Mouse (Mus musculus) macrophage (primary cell): ENCODE measurements around the gene U2af1l4. TPM values are rescaled to one million over a fixed set of nuclear protein-coding genes. Genes with fewer than 3 reads are reported as not detected.

ENCODE experiments used
- H3K27ac ChIP-seq: fragments of 350-480 bp; formaldehyde crosslinking; 2 replicates; pipeline ENCODE4 v1.9.0; 2021
- H3K36me3 ChIP-seq: fragments of 350-480 bp; formaldehyde crosslinking; 2 replicates; pipeline ENCODE4 v1.9.0; 2021; ENCODE audit errors: inconsistent target
- H3K4me3 ChIP-seq: fragments of 350-480 bp; formaldehyde crosslinking; 2 replicates; pipeline ENCODE4 v1.9.0; 2021; ENCODE audit errors: inconsistent target
- H3K79me2 ChIP-seq: fragments of 350-480 bp; formaldehyde crosslinking; 2 replicates; pipeline ENCODE4 v1.9.0; 2021; ENCODE audit errors: inconsistent target
- WGBS: methylation state at CpG from one replicate; pipeline ENCODE4 v1.1.7; 2026; ENCODE audit warnings: inconsistent platforms; ENCODE audit not compliant: missing documents; 5-methylcytosine and 5-hydroxymethylcytosine counted together
- polyA plus RNA-seq: library from polyadenylated mRNA; stranded (reverse); fragments of 250-400 nt; gene quantifications from 3 replicates; pipeline ENCODE4 v1.2.4, GENCODE M21; 2018; ENCODE audit warnings: inconsistent platforms

The U2af1l4 gene
- polyA plus RNA-seq, 1 experiment from 2014 or later, result 79.9 TPM

DNA sequence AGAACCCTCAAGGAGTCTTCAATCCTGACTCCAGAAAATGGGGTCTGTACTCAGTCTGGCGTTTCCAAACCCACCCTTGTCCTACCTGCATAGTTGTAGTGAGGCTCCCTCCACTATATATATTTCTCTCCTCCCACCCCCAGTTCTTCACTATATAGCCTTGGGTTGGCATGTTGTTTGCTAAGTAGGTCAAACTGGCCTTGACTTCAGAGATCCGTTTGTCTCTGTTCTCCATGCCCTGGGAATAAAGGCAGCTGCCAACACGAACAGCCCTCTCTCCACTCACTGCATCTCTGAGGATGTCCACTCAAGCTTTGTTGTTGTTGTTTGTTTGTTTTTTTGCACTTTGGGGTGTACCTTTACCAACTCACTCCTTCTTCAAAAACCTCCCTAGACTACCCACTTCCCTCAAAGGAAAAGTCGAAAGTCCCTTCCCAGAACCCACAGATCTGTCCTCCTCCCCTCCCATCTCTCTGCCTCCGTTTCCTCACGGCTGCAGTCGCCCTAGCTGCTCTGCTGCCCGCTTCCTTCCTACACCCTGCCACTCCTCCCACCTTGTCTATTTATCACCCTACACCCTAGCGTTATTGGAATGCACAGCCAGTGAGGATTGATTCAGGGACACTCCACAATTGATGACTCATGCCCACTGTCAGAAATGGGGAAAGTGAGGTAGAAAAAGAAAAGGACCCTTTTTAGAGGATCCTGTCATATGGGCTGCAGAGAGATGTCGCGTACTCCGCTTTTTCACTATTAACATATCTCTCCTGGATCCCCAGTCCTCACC is 4.3 kb upstream of the U2af1l4 start:
- Histone ChIP-seq H3K79me2 (peaks cover 41% of the 10 kb centered on the region), H3K27ac (peak overlapping the region; percentile 61), H3K36me3 (peaks cover 29% of the 10 kb centered on the region; the same call in 1 of the 2 replicates), H3K4me3 (peak overlapping the region; percentile 89)
- 7% methylated on average over 11 of the region's 12 CpGs for WGBS

DNA sequence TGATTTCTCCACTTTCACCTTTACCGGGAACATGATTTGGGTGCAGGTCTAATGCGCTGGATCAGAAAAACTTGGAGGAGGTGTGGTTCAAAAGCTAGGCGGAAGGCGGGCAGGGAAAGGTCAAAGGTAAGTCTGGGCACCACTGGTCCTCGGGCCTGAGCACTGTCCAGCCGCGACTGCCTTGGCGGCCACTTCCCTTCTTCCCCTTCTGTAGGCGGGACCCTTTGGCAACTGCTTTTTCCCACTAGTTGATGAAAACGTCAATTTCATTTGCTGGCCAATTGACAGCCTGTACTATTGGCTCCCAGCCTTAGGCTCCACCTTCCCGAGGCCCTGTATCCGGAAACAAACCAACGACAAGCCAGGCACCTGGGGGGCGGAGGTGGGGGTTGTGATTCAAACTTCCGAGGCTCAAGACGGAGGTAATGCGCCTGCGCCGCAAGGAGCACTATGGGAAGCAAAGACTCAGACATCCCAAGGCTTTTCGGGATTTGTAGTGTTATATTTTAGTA is 3.6 kb upstream of the U2af1l4 start, which contains the start of gene Lin37:
Gene Lin37 (minus strand): TSS at position 396 of the 512 bp plus-strand sequence.
- peak within 1 kb of the TSS; percentile 61 for H3K27ac ChIP-seq
- H3K4me3 ChIP-seq, result peak within 1 kb of the TSS; percentile 89
- peaks cover 41% of the 10 kb centered on the region for H3K79me2 ChIP-seq
- WGBS, result under 1% methylated on average over 19 of the region's 20 CpGs
- peaks cover 29% of the 10 kb centered on the region; the same call in 1 of the 2 replicates for H3K36me3 ChIP-seq

DNA sequence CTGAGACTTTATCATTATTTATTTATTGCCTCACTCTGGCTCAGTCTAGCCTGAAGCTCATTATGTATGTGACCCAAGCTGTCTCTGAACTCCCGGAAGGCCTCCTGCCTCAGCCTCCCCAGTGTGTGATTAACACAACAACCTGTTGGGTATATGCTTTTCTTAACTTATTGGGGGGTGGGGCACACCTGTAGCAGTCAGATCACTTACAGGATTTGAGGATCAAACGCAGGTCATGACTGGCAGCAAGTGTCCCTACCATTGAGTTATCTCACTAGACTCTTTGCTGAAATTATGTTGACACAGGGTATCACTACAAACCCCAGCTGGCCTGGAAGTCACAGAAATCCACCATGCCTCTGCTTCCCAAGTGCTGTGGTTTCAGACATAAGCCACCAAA is 2.8 kb upstream of the U2af1l4 start:
- WGBS, result 92% methylated on average over 2 of the region's 2 CpGs
- Histone ChIP-seq H3K79me2 (peaks cover 41% of the 10 kb centered on the region), H3K4me3 (no peak overlapping the region), H3K36me3 (peaks cover 29% of the 10 kb centered on the region; the same call in 1 of the 2 replicates), H3K27ac (no peak overlapping the region)

DNA sequence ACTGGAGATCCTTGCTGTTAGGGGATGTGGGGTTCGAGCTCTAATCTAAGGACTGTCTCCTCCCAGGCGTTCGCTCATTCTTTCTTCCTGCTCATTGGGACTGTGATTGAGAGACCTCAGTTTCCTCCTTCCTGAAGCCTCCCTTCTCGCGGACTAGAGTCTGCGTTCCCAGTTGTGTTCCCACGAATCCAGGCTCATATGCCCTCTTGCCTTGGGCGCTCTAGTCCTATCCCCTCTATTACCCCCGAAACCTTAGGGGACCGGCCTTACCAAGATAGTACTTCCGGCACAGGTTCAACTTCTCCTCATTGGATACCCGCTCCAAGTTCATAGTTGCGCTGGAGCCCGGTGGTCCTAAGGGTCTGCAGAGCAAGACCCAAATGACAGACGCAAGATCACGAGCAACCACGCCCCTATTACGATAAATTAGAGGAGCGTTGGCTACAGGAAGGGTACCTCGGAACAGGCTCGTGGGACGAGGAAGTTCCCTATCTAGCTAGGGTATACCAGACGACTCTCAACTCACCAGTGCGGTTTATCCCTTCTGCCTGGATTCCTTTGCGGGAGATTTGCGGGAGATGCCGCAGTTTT is 480 bp upstream of the U2af1l4 start:
- H3K79me2 ChIP-seq, result peaks cover 41% of the 10 kb centered on the region
- H3K36me3 ChIP-seq, result peaks cover 23% of the 10 kb centered on the region; the same call in 1 of the 2 replicates
- peak overlapping the region; percentile 87 for H3K27ac ChIP-seq
- peak overlapping the region; percentile 99 for H3K4me3 ChIP-seq
- under 1% methylated on average over 27 of the region's 27 CpGs for WGBS

DNA sequence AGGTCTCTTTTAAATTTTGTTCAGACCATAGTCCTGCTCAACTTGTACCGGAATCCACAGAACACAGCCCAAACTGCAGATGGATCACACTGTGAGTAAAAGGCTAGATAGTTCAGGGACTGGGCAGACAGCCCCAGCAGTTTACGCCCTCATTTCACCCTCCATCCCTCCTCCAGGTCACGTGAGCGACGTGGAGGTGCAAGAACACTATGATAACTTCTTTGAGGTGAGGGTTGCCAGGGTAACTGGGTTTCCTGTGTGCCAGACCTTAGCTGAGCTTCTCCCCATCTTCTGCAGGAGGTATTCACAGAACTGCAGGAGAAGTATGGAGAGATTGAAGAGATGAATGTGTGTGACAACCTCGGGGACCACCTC is 792 bp downstream of the U2af1l4 start:
- peak overlapping the region; percentile 87 for H3K27ac ChIP-seq
- 43% methylated on average over 6 of the region's 6 CpGs for WGBS
- peaks cover 28% of the 10 kb centered on the region for H3K79me2 ChIP-seq
- peak overlapping the region; percentile 99 for H3K4me3 ChIP-seq
- peaks cover 32% of the 10 kb centered on the region; the same call in 1 of the 2 replicates for H3K36me3 ChIP-seq

DNA sequence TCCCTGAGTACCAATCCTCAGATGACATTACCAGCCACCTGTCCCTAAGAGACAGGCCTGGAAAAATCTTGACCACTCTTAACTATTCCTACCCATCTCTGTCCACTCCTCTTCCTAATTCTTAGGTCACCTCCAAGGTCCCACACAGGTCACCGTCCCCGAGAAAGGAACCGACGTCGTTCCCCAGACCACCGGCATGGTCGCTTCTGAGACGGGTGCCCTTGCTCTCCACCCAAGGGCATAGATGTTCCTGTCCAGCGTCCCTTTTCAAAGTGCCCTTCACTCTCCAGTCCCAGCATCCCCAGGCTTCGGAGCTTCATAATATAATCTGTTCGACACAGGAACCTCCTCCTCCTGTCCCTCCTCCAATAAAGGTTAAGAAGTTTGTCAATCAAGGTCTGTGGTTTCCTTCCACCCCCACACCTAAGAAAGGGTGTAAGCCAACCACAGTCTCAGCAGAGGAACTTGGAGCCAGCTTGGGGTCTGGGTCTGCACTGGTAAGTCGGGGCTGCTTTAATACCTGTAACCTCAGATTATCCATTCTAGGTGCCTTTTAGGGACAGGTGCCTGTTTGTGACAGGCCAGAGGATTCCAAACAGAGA is 2.0 kb downstream of the U2af1l4 start, which contains the start of gene Igflr1:
Gene Igflr1 (plus strand): TSS at position 458 of the 602 bp plus-strand sequence.
- Histone ChIP-seq H3K79me2 (peaks cover 25% of the 10 kb centered on the region), H3K4me3 (no peak within 1 kb of the TSS), H3K27ac (no peak within 1 kb of the TSS), H3K36me3 (peaks cover 44% of the 10 kb centered on the region)
- WGBS, result 96% methylated on average over 12 of the region's 12 CpGs

DNA sequence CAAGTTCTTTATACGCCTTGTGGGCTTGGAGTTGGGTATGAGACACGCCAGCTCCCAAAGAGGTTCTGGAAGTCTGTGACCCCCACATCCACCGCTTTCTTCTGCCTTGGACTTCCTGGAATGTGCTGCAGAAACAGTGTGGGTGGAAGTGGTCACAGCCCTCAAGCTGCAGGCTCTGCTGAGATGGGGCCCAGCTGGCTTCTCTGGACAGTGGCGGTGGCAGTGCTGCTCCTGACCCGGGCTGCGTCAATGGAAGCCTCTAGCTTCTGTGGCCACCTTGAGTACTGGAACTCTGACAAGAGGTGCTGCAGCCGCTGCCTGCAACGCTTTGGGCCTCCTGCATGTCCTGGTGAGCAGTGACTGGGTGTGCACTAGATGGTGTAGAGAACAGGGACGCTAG is 2.9 kb downstream of the U2af1l4 start:
- no peak overlapping the region for H3K4me3 ChIP-seq
- peaks cover 54% of the 10 kb centered on the region for H3K36me3 ChIP-seq
- 96% methylated on average over 9 of the region's 9 CpGs for WGBS
- H3K79me2 ChIP-seq, result peaks cover 19% of the 10 kb centered on the region
- no peak overlapping the region for H3K27ac ChIP-seq

DNA sequence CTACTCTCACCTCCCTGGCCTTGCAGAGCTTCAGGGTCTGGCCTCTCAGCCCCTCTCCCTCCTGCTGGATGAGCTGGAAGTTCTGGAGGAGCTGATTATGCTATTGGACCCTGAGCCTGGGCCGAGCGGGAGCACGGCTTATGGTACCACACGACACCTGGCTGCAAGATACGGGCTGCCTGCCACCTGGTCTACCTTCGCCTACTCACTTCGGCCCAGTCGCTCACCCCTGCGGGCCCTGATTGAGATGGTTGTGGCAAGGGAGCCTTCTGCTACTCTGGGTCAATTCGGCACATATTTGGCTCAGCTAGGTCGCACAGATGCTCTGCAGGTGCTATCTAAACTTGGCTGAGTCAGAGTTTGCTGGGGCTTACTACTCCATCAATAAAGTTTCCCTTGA is 4.5 kb downstream of the U2af1l4 start:
- peaks cover 66% of the 10 kb centered on the region for H3K36me3 ChIP-seq
- H3K79me2 ChIP-seq, result peaks cover 4% of the 10 kb centered on the region
- H3K4me3 ChIP-seq, result no peak overlapping the region
- 96% methylated on average over 11 of the region's 11 CpGs for WGBS
- no peak overlapping the region for H3K27ac ChIP-seq

DNA sequence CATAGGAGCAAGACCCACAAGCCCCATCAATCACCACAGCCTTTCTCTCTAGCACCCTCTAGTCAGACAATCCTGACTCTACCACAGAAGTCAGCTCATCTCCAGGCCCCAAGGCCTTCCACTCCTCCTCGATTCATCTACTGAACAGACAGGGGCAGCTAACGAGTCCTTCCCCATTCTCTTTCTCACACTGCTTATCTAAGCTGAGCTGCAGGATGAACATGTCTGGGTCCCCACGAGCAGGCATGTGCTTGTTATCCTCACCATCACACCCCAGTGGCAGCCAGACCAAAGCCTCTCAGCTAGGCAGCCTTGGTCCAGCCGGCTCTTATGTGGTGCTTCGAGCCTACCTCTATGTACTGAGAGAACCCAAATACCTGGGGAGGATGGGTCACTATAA is 9.3 kb downstream of the U2af1l4 start:
- no peaks in the 10 kb centered on the region for H3K79me2 ChIP-seq
- peaks cover 93% of the 10 kb centered on the region for H3K36me3 ChIP-seq
- WGBS, result 90% methylated on average over 5 of the region's 5 CpGs
- H3K4me3 ChIP-seq, result no peak overlapping the region
- H3K27ac ChIP-seq, result no peak overlapping the region

DNA sequence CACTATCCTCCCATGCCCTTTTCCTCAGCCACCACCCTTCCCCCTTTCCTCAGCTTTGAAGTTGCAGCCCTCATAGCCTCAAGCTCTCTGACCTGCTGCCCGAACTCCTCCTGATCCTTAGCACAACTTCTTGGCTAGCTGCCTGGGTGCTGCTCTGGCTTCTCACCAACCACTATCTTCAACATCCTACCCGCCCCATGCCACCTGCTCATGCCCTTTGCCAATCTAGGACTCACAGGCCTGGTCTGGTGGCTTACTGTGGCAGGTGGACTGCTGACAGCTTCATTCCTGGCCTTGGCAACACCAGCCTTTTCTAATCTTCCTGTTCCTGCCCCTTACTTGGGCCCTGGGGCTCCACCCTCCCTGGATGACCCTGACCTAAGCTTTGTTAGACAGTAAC is 9.9 kb downstream of the U2af1l4 start:
- Histone ChIP-seq H3K4me3 (no peak overlapping the region), H3K79me2 (no peaks in the 10 kb centered on the region), H3K36me3 (peaks cover 97% of the 10 kb centered on the region), H3K27ac (no peak overlapping the region)
- WGBS, result 95% methylated on average over 2 of the region's 2 CpGs

DNA sequence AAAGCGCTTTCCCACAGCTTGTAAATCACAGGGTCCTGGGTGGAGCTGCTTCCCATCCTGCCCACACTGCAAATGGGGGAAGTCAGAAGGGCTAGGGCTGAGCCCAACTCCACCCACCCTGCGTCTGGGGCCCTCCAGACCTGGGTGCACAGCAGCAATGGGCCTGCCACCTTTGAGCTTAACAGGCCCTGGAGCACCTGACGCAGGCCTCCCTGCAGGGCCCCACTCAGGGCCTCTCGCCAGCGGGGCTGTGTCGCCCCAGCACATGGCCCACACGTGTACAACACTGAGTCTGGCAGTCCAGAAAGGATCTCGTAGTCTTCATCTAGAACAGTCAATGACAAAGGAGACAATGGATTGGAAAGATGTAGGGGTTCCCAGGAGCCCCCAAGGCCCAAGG is 16.8 kb downstream of the U2af1l4 start:
- peaks cover 2% of the 10 kb centered on the region; the same call in 1 of the 2 replicates for H3K79me2 ChIP-seq
- H3K36me3 ChIP-seq, result peaks cover 79% of the 10 kb centered on the region
- WGBS, result 94% methylated on average over 8 of the region's 8 CpGs
- no peak overlapping the region for H3K27ac ChIP-seq
- no peak overlapping the region for H3K4me3 ChIP-seq

DNA sequence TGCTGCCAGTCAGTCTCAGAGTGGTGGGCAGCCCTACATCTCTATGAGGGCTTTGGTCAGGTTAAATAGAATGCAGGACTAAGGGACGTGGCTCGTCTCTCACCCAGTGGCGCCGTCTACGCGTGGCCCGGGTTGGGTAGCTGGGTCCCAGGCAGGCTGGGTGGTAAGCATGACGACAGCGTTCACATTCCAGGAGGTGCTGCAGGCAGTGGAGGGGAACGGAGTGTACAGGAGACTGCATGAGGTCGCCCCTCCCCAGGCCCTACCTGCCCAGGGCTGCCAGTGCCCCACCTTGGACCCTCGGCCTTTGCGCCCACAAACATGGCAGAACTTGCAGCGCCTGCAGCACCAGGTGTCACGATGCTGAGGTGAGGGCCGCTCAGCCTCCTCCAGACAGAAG is 18.4 kb downstream of the U2af1l4 start:
- Histone ChIP-seq H3K36me3 (peaks cover 78% of the 10 kb centered on the region), H3K4me3 (no peak overlapping the region), H3K79me2 (peaks cover 18% of the 10 kb centered on the region), H3K27ac (no peak overlapping the region)
- WGBS, result 97% methylated on average over 8 of the region's 16 CpGs

DNA sequence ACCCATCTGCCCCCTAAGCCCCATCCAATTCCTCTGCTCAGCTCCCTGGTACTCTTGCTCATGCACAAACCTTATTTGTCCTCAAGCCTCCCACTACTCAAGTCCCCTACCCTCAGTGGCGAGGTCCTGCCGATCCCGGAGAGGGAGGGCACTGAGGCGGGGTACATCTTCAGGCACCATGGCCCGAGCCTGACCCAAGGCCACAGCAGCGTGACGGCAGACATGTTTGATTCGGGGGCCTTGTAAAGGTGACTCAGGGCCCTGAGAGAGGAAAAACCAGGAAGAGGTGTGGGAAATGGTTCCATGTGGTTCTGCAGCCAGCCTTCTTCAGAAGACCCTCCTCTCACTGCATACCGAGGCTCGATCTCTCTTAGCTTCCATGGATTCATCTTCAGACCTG is 21.2 kb downstream of the U2af1l4 start:
- 97% methylated on average over 10 of the region's 10 CpGs for WGBS
- Histone ChIP-seq H3K4me3 (no peak overlapping the region), H3K36me3 (peaks cover 50% of the 10 kb centered on the region), H3K79me2 (peaks cover 35% of the 10 kb centered on the region), H3K27ac (no peak overlapping the region)

DNA sequence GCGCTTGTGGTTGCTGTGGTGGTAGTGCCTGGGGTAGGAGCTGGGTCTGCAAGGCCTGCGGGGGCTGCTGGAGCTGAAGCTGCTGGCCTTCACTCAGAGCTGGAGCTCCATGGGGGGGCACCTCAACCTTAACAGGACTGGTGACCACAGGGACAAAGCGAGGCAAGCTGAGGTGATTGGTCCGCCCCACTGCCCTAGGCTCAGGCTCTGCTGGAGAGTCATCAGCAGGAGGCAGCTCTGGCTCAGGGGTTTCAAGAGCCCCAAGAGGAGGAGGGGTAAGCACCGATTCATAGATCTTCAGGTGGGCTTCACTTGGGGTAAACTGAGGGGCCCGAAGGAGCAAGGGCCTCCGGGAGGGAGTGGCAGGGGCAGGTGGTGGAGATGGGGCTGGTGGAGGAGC is 22.1 kb downstream of the U2af1l4 start:
- H3K79me2 ChIP-seq, result peaks cover 35% of the 10 kb centered on the region
- WGBS, result 98% methylated on average over 6 of the region's 7 CpGs
- H3K36me3 ChIP-seq, result peaks cover 44% of the 10 kb centered on the region
- no peak overlapping the region for H3K4me3 ChIP-seq
- no peak overlapping the region for H3K27ac ChIP-seq
